Mouse (Mus musculus) liver, embryonic 14.5 days (tissue): Measurements from ENCODE around the gene St6galnac3. TPM values are rescaled to one million over a fixed set of nuclear protein-coding genes. Genes with fewer than 3 reads are reported as not detected.

Source experiments
- ATAC-seq: fragments of 200-750 bp; cut with Nextera tagmentation; 2 replicates; pipeline ENCODE4 v1.8.0; 2017; ENCODE audit warnings: moderate number of reproducible peaks, mild to moderate bottlenecking, moderate library complexity; ENCODE audit not compliant: insufficient read depth
- DNase-seq, 3 experiments: peaks; one replicate each; pipeline ENCODE4 v3.0.0-alpha.2; 2012 to 2013; ENCODE audit warnings: low read depth in 3 of 3, low spot score in 3 of 3
- H3K27ac ChIP-seq: fragments of 300-500 bp; sonication (generic); 2 replicates; pipeline ENCODE4 v1.5.1; 2014; ENCODE audit warnings: moderate library complexity, mild to moderate bottlenecking, control low read depth, inconsistent platforms
- H3K27me3 ChIP-seq: fragments of 300-500 bp; sonication (generic); 2 replicates; pipeline ENCODE4 v1.6.1; 2014; ENCODE audit warnings: mild to moderate bottlenecking, low read length, moderate library complexity; ENCODE audit not compliant: control insufficient read depth, insufficient read depth
- H3K36me3 ChIP-seq: fragments of 300-500 bp; sonication (generic); replicated peaks from 2 replicates; pipeline ENCODE4 v1.6.1; 2014; ENCODE audit warnings: low read depth; ENCODE audit not compliant: control insufficient read depth, insufficient read depth
- H3K4me1 ChIP-seq, 2 experiments: fragments of 200-500 bp in 1 of 2; fragments of 300-500 bp in 1 of 2; sonication (generic) in 1 of 2; replicated peaks; 2 replicates each; pipeline ENCODE4 v1.6.1; 2012 to 2014; ENCODE audit warnings: antibody characterized with exemption in 1 of 2, inconsistent platforms in 1 of 2, low read length in 1 of 2; ENCODE audit not compliant: control insufficient read depth in 2 of 2, insufficient read depth in 2 of 2
- H3K4me2 ChIP-seq: fragments of 300-500 bp; sonication (generic); 2 replicates; pipeline ENCODE4 v1.6.1; 2014; ENCODE audit warnings: low read depth, mild to moderate bottlenecking, control low read depth, moderate library complexity
- H3K4me3 ChIP-seq, 2 experiments: fragments of 200-500 bp in 1 of 2; fragments of 300-500 bp in 1 of 2; sonication (generic) in 1 of 2; 2 replicates each; pipeline ENCODE4 v1.5.1; 2012 to 2014; ENCODE audit warnings: low read depth in 2 of 2, low read length in 2 of 2, mild to moderate bottlenecking in 2 of 2, control low read depth in 1 of 2, inconsistent platforms in 1 of 2, moderate library complexity in 1 of 2; ENCODE audit not compliant: insufficient read depth in 1 of 2
- H3K9ac ChIP-seq: fragments of 300-500 bp; sonication (generic); replicated peaks from 2 replicates; pipeline ENCODE4 v1.6.1; 2014; ENCODE audit warnings: mild to moderate bottlenecking, control low read depth, moderate library complexity
- H3K9me3 ChIP-seq: fragments of 300-500 bp; sonication (generic); 2 replicates; pipeline ENCODE4 v1.6.1; 2016; ENCODE audit warnings: low read length, mixed read lengths; ENCODE audit not compliant: control insufficient read depth
- CTCF ChIP-seq: IDR thresholded peaks from 2 replicates; pipeline ENCODE4 v1.5.1; 2016; ENCODE audit warnings: antibody characterized with exemption, low read depth, control low read depth
- EP300 ChIP-seq: IDR thresholded peaks from 2 replicates; pipeline ENCODE4 v1.6.1; 2016; ENCODE audit warnings: antibody characterized with exemption, low read depth
- WGBS: fragments of 180-500 bp; shearing (Covaris S2); extraction: QIAGEN DNeasy Blood & Tissue Kit; methylation state at CpG from one replicate; pipeline ENCODE4 v1.1.7; 2014; ENCODE audit not compliant: insufficient replicate concordance; 5-methylcytosine and 5-hydroxymethylcytosine counted together
- microRNA-seq: library from miRNA; unstranded; fragments of <30 nt; microRNA quantifications from one replicate; pipeline ENCODE4, GENCODE M21; 2016
- polyA plus RNA-seq, 2 experiments: library from polyadenylated mRNA; depleted of rRNA in 1 of 2; stranded (reverse) in 1 of 2; unstranded in 1 of 2; fragments of >200 nt; fragmentation: Nextera tagmentation in 1 of 2; extraction: Ambion mirVana in 1 of 2; gene quantifications; 2 replicates each; pipeline versions ENCODE4 v1.2.1 to v1.2.3; 2012 to 2014

St6galnac3 gene
- polyA plus RNA-seq, 2 experiments, result 2.9 to 5.7 TPM

DNA sequence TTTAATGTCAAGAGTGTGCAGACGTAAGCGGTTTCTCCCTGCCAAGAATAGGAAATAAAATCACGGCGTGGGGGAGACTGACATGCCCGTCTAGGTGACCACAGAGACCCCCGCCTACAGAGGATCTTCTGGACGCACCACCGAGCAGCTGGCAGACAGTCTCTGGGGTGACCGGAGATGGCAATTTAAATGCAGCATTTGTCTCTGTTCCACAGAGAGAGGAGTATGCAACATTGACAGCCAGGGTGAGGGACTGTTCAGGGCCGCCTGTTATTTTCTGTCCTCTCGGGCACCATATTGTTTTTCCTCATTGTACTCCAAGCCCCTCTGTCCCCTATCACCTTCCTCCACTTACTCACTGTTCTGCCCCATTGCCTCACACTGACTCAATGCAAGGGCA, 555.2 kb downstream of the St6galnac3 start:
- no peak for ATAC-seq
- Histone ChIP-seq H3K36me3 (no peaks in the 10 kb centered on the region), H3K4me3 (no peak overlapping the region), H3K27me3 (no peaks in the 10 kb centered on the region), H3K27ac (no peak overlapping the region), H3K4me2 (no peak overlapping the region), H3K9me3 (no peaks in the 10 kb centered on the region), H3K9ac (no peak overlapping the region), H3K4me1 (no peaks in the 10 kb centered on the region)
- WGBS, result 70% methylated on average over 11 of the region's 11 CpGs
- no peak for DNase-seq
- no peak for TF ChIP-seq CTCF
- no peak for TF ChIP-seq EP300

DNA sequence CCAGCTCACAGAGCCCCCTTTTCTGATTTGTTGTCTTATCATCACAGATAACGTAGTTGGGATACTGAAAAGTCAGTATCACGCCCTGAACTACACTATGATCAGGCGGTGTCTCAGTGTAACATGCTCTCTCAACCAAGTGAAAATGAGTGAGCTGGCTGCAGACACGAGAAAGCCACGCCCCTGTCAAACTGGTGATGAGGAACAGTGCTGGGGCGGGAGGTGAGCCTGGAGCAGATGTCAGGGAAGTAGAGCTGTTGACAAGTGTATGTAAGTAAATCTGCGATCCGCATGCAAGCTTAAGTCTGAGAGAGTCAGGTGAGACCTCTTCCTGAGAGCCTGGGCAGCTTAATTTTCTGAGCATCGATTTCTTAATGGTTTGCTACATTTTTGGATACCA, 563.3 kb downstream of the St6galnac3 start:
- Histone ChIP-seq H3K4me1 (no peaks in the 10 kb centered on the region), H3K9ac (no peak overlapping the region), H3K27me3 (no peaks in the 10 kb centered on the region), H3K4me2 (no peak overlapping the region), H3K36me3 (no peaks in the 10 kb centered on the region), H3K4me3 (no peak overlapping the region), H3K9me3 (no peaks in the 10 kb centered on the region), H3K27ac (no peak overlapping the region)
- no peak for TF ChIP-seq CTCF
- TF ChIP-seq EP300, result no peak
- ATAC-seq, result no peak
- DNase-seq, result no peak
- 38% methylated on average over 9 of the region's 9 CpGs for WGBS

DNA sequence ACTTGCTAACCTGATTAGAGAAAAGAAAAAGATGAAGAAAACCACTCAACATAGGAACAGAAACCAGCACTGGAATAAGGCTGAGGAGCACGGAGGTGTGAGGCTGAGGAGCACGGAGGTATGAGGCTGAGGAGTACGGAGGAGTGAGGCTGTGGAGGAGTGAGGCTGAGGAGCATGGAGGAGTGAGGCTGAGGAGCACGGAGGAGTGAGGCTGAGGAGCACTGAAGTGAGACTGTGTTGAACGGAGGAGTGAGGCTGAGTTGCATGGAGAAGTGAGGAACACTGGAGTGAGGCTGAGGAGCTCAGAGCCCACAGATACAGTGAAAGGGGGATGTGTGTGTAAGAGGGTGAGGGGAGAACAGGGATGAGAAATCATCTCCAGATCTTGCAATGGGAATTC, 564.3 kb downstream of the St6galnac3 start:
- no peaks in the 10 kb centered on the region for H3K36me3 ChIP-seq
- H3K27me3 ChIP-seq, result no peaks in the 10 kb centered on the region
- ATAC-seq, result no peak
- H3K4me3 ChIP-seq, result no peak overlapping the region
- H3K4me1 ChIP-seq, result no peaks in the 10 kb centered on the region
- no peak overlapping the region for H3K4me2 ChIP-seq
- 60% methylated on average over 5 of the region's 5 CpGs for WGBS
- no peak overlapping the region for H3K27ac ChIP-seq
- H3K9me3 ChIP-seq, result no peaks in the 10 kb centered on the region
- H3K9ac ChIP-seq, result no peak overlapping the region
- DNase-seq, result no peak
- TF ChIP-seq CTCF (no peak), EP300 (no peak)

DNA sequence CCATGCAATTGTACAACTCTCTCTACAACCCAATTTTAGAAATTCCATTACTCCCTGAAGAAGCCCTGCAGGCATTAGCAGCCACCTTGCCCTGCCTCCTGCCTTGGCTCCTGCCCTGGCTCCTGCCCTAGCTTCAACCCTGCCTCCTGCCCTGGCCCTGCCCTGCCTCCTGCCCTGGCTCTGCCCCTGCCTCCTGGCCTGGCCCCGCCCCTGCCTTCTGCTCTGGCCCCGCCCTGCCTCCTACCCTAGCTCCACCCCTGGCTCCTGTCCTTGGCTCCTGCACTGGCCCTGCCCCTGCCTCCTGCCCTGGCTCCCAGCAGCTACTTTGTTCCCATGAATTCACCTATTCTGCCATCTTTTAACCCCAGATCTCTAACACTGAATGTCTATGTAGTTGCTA, 576.1 kb downstream of the St6galnac3 start:
- ATAC-seq (peak; percentile 72), DNase-seq (peak in 1 of 3 experiments; percentile 7)
- Histone ChIP-seq H3K9ac (no peak overlapping the region), H3K27me3 (no peaks in the 10 kb centered on the region), H3K4me3 (no peak overlapping the region), H3K4me1 (no peaks in the 10 kb centered on the region), H3K27ac (no peak overlapping the region), H3K9me3 (no peaks in the 10 kb centered on the region), H3K36me3 (no peaks in the 10 kb centered on the region), H3K4me2 (no peak overlapping the region)
- 28% methylated on average over 2 of the region's 2 CpGs for WGBS
- TF ChIP-seq CTCF (no peak), EP300 (no peak)

Small RNA genes lying within 50 kb of the gene (microRNA-seq; reads per million reads assigned to microRNA genes)
- gene Gm27405, result not detected

Other genes with a start within 250 kb of the St6galnac3 start
- gene Asb17, start 119.0 kb upstream of the St6galnac3 start, polyA plus RNA-seq (2012; rRNA removed), result 0.88 and 1.4 TPM in 2 replicates
- 3.9 and 5.8 TPM in 2 replicates for gene Asb17, start 119.0 kb upstream of the St6galnac3 start, polyA plus RNA-seq (2014; fragmentation: Nextera tagmentation; extraction: Ambion mirVana)
- gene Msh4, start 181.0 kb upstream of the St6galnac3 start, polyA plus RNA-seq (2012; rRNA removed), result 0.02 and 0.04 TPM in 2 replicates
- 0.05 and 0.06 TPM in 2 replicates for gene Msh4, start 181.0 kb upstream of the St6galnac3 start, polyA plus RNA-seq (2014; fragmentation: Nextera tagmentation; extraction: Ambion mirVana)
- 80.9 and 85.5 TPM in 2 replicates for gene Rabggtb, start 187.8 kb upstream of the St6galnac3 start, polyA plus RNA-seq (2012; rRNA removed)
- 45.5 and 52.4 TPM in 2 replicates for gene Rabggtb, start 187.8 kb upstream of the St6galnac3 start, polyA plus RNA-seq (2014; fragmentation: Nextera tagmentation; extraction: Ambion mirVana)
- gene Acadm, start 219.5 kb upstream of the St6galnac3 start, polyA plus RNA-seq (2012; rRNA removed), result 38.8 and 42.1 TPM in 2 replicates
- 57.0 and 60.3 TPM in 2 replicates for gene Acadm, start 219.5 kb upstream of the St6galnac3 start, polyA plus RNA-seq (2014; fragmentation: Nextera tagmentation; extraction: Ambion mirVana)
- gene Slc44a5, start 248.3 kb upstream of the St6galnac3 start, polyA plus RNA-seq (2012; rRNA removed), result 0.31 and 0.48 TPM in 2 replicates
- 0.18 and 0.39 TPM in 2 replicates for gene Slc44a5, start 248.3 kb upstream of the St6galnac3 start, polyA plus RNA-seq (2014; fragmentation: Nextera tagmentation; extraction: Ambion mirVana)